15 mouse cellular contexts compared by ENCODE assay signal in the genomic region with DNA sequence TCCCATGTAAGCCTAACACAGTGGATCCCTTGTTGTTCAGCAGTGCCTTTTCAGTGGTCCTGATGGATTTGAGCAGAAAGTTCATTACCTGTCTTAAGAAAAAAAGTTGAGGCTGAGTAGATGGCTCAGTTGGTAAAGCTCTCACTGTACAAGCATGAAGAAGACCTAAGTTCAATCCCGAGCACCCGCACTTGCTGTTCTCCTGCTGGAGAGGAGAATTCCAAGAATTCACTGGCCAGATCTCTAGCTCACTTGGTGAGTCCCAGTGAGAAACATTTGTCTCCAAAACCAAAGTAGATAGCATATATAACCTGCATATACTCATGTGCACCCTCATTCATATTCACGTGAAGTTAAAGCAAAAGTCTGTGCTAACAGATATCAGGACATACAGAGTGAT.
"Had no signal": no experiment of that assay in that cellular context is flagged by ENCODE, and none has a peak within 500 bp of the region (broad histone marks: within the 10 kb centered on the region; RNA-seq: fewer than 3 reads in every experiment).

No protein-coding gene starts in this region.

- H3K9me3 ChIP-seq: liver, embryonic 13.5 days; lung, embryonic 15.5 days; megakaryocyte, embryonic 14.5 days; midbrain, embryonic 12.5 days; stomach, embryonic 15.5 days had no signal

- H3K36me3 ChIP-seq: liver, embryonic 13.5 days; lung, embryonic 15.5 days; midbrain, embryonic 12.5 days; stomach, embryonic 15.5 days had no signal

- ATAC-seq: liver, postnatal 0 days had no signal

- H3K4me3 ChIP-seq: left cerebral cortex, adult 2 months; liver, embryonic 13.5 days; lung, embryonic 15.5 days; megakaryocyte, embryonic 14.5 days; midbrain, embryonic 12.5 days; stomach, embryonic 15.5 days had no signal

- H3K9ac ChIP-seq: liver, embryonic 13.5 days; liver, postnatal 0 days; lung, embryonic 15.5 days; midbrain, embryonic 12.5 days; stomach, embryonic 15.5 days had no signal

- DNase-seq: kidney, adult 8-10 months; kidney, postnatal 25 days; liver; liver, embryonic 13.5 days; liver, postnatal 0 days; lung, postnatal 14 days; right cerebral cortex, postnatal 14 days; thymus, adult 2 months; thymus, postnatal 36 days had no signal

- H3K4me2 ChIP-seq: liver, embryonic 13.5 days; lung, embryonic 15.5 days; midbrain, embryonic 12.5 days; stomach, embryonic 15.5 days had no signal

- H3K27me3 ChIP-seq: liver, embryonic 13.5 days; lung, embryonic 15.5 days; megakaryocyte, embryonic 14.5 days; midbrain, embryonic 12.5 days; stomach, embryonic 15.5 days had no signal

- H3K27ac ChIP-seq: left cerebral cortex, adult 2 months; liver, embryonic 13.5 days; lung, embryonic 15.5 days; macrophage; stomach, embryonic 15.5 days had no signal
